8 mouse cellular contexts compared by ENCODE assay signal in the genomic region with DNA sequence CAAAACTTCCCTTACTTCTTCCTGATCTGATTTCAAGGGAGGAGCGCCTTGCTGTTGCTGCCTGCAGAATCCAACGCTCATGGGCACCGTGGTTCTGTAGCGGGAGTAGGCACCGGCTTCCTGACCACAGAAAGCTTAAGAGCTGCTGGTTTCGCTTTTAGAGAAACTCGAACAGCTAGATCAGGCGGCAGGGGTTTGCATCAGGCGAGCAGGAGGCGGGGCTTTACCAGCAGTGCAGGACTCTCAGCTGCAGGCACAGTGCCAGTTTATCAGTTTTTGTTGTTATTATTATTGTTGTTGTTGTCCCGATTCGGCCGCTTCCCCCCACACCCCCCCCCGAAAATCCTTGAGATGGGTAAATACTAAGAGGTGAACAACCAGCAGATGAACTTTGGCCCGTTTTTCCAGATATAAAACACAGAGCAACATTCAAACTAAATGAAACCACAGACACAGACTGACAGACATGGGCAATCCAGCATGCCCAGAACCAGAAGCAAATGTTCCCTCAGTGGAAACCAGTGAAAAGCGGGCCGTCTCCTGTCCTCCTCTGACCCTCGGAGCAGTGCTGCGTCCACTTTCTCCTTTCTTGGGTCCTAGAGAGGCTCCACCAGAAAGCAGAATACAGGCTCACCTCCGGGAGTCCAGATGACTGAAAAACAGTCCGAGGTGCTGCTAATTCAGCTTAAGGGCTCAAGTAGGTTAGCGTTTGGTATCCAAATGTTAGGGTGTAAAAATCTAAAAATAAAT. TPM values are rescaled to one million over a fixed set of nuclear protein-coding genes. Genes with fewer than 3 reads are reported as not detected.
DNase-seq lines count a peak whose midpoint lies in the region; ATAC-seq and TF ChIP-seq lines count a peak whose summit lies in the region.

TSS of gene Apobec1 (minus strand) at position 203 of the 750 bp plus-strand sequence.

- WGBS in embryonic facial prominence, embryonic 14.5 days = 5% methylated on average over 22 of the region's 22 CpGs
- WGBS in heart, adult 2 months = under 1% methylated on average over 22 of the region's 22 CpGs
- WGBS in limb, embryonic 13.5 days = 6% methylated on average over 22 of the region's 22 CpGs
- WGBS in midbrain, embryonic 15.5 days = 5% methylated on average over 22 of the region's 22 CpGs
- WGBS in spleen, adult 2 months = under 1% methylated on average over 22 of the region's 22 CpGs

- peak within 1 kb of the TSS; percentile 42 for H3K4me3 ChIP-seq in embryonic facial prominence, embryonic 14.5 days (ENCODE audit: low read depth, low read length)
- H3K4me3 ChIP-seq in heart, adult 2 months = peak within 1 kb of the TSS; percentile 58
- H3K4me3 ChIP-seq in limb, embryonic 13.5 days = peak within 1 kb of the TSS; percentile 49
- H3K4me3 ChIP-seq in midbrain, embryonic 15.5 days = peak within 1 kb of the TSS; percentile 32
- peak within 1 kb of the TSS; percentile 79 for H3K4me3 ChIP-seq in spleen, adult 2 months (ENCODE audit: extremely low read depth, insufficient read depth, insufficient read length)

- peak; percentile 74 for ATAC-seq in embryonic facial prominence, embryonic 14.5 days (ENCODE audit: low read depth)
- peak; percentile 81 for ATAC-seq in limb, embryonic 13.5 days (ENCODE audit: low FRiP score, low read depth)
- peak; percentile 77 for ATAC-seq in midbrain, embryonic 15.5 days (replicated peaks)

- TF ChIP-seq POLR2A in heart, adult 2 months (IDR thresholded peaks at IDR 0.05; ENCODE audit: insufficient read depth, low read depth, low read length) = peak; percentile 84
- TF ChIP-seq POLR2A in spleen, adult 2 months (IDR thresholded peaks at IDR 0.05; ENCODE audit: low read depth, low read length) = peak; percentile 57

- DNase-seq in 3134 (ENCODE audit: extremely low read depth, insufficient read length, low spot score) = peak; percentile 82
- DNase-seq in adrenal gland, postnatal 10 days = peak; percentile 82
- DNase-seq in embryonic facial prominence, embryonic 14.5 days (ENCODE audit: low spot score) = peak; percentile 93
- peak; percentile 81 to 88 for DNase-seq in heart, adult 2 months
- DNase-seq in kidney, adult 8-10 months = peak; percentile 78 to 82
- DNase-seq in spleen, adult 2 months (ENCODE audit: low read depth in 1 of 2, low spot score in 2 of 2) = peak; percentile 78 to 86

- no peaks in the 10 kb centered on the region for H3K27me3 ChIP-seq in embryonic facial prominence, embryonic 14.5 days (replicated peaks; ENCODE audit: control insufficient read depth, insufficient read depth, low read length)
- H3K27me3 ChIP-seq in heart, adult 2 months (ENCODE audit: control insufficient read depth, insufficient read depth, low read length) = no peaks in the 10 kb centered on the region
- H3K27me3 ChIP-seq in limb, embryonic 13.5 days = no peaks in the 10 kb centered on the region
- no peaks in the 10 kb centered on the region for H3K27me3 ChIP-seq in midbrain, embryonic 15.5 days (replicated peaks)
- no peaks in the 10 kb centered on the region for H3K27me3 ChIP-seq in spleen, adult 2 months (ENCODE audit: control insufficient read depth, insufficient read depth, low read length)

- H3K4me1 ChIP-seq in embryonic facial prominence, embryonic 14.5 days (ENCODE audit: control insufficient read depth, insufficient read depth, low read length) = no peaks in the 10 kb centered on the region
- H3K4me1 ChIP-seq in heart, adult 2 months (ENCODE audit: control insufficient read depth, insufficient read depth, low read length) = peaks cover 3% of the 10 kb centered on the region; the same call in 1 of the 2 replicates
- no peaks in the 10 kb centered on the region for H3K4me1 ChIP-seq in limb, embryonic 13.5 days
- 0 out of 2 replicates have a peak, but pooled peaks cover 6% of the 10 kb centered on the region for H3K4me1 ChIP-seq in midbrain, embryonic 15.5 days
- H3K4me1 ChIP-seq in spleen, adult 2 months (ENCODE audit: control insufficient read depth, insufficient read depth, insufficient read length) = peaks cover 14% of the 10 kb centered on the region

- TF ChIP-seq CTCF in heart, adult 2 months (IDR thresholded peaks at IDR 0.05) = no peak
- TF ChIP-seq CTCF in spleen, adult 2 months (IDR thresholded peaks at IDR 0.05; ENCODE audit: extremely low read depth, insufficient read depth, insufficient read length, insufficient replicate concordance) = no peak

- H3K9me3 ChIP-seq in embryonic facial prominence, embryonic 14.5 days (ENCODE audit: control insufficient read depth, low read length) = no peaks in the 10 kb centered on the region
- no peaks in the 10 kb centered on the region for H3K9me3 ChIP-seq in limb, embryonic 13.5 days
- H3K9me3 ChIP-seq in midbrain, embryonic 15.5 days = no peaks in the 10 kb centered on the region

- peak within 1 kb of the TSS; percentile 55 for H3K9ac ChIP-seq in embryonic facial prominence, embryonic 14.5 days (ENCODE audit: low read depth, low read length)
- peak within 1 kb of the TSS; percentile 61 for H3K9ac ChIP-seq in heart, adult 2 months (ENCODE audit: low read depth, low read length)
- H3K9ac ChIP-seq in limb, embryonic 13.5 days = peak within 1 kb of the TSS; percentile 67
- H3K9ac ChIP-seq in midbrain, embryonic 15.5 days = peak within 1 kb of the TSS; percentile 7; the same call in 1 of the 2 replicates

- H3K4me2 ChIP-seq in embryonic facial prominence, embryonic 14.5 days (ENCODE audit: low read depth, low read length) = peak within 1 kb of the TSS; percentile 65
- peak within 1 kb of the TSS; percentile 66 for H3K4me2 ChIP-seq in limb, embryonic 13.5 days (replicated peaks)
- peak within 1 kb of the TSS; percentile 55 for H3K4me2 ChIP-seq in midbrain, embryonic 15.5 days

- peak within 1 kb of the TSS; percentile 67; the same call in 1 of the 2 replicates for H3K27ac ChIP-seq in embryonic facial prominence, embryonic 14.5 days (replicated peaks; ENCODE audit: low read depth, low read length)
- H3K27ac ChIP-seq in heart, adult 2 months = peak within 1 kb of the TSS; percentile 90
- no peak within 1 kb of the TSS for H3K27ac ChIP-seq in limb, embryonic 13.5 days
- H3K27ac ChIP-seq in midbrain, embryonic 15.5 days = no peak within 1 kb of the TSS
- peak within 1 kb of the TSS; percentile 96 for H3K27ac ChIP-seq in spleen, adult 2 months (ENCODE audit: insufficient read depth, low read length)

- no peaks in the 10 kb centered on the region for H3K36me3 ChIP-seq in embryonic facial prominence, embryonic 14.5 days (ENCODE audit: control insufficient read depth, insufficient read depth, low read length)
- peaks cover 6% of the 10 kb centered on the region for H3K36me3 ChIP-seq in heart, adult 2 months (ENCODE audit: control insufficient read depth, insufficient read depth, low read length)
- H3K36me3 ChIP-seq in limb, embryonic 13.5 days = no peaks in the 10 kb centered on the region
- no peaks in the 10 kb centered on the region for H3K36me3 ChIP-seq in midbrain, embryonic 15.5 days (replicated peaks)
- H3K36me3 ChIP-seq in spleen, adult 2 months (ENCODE audit: control insufficient read depth, insufficient read depth, low read length) = peaks cover 1% of the 10 kb centered on the region; the same call in 1 of the 2 replicates

- intact Hi-C loops in heart, adult 2 months (cut with DNase I) = no loop called here

- no peaks in the 10 kb centered on the region for H3K79me2 ChIP-seq in heart, adult 2 months (replicated peaks; ENCODE audit: control insufficient read depth, insufficient read depth, low read length)

- peak; percentile 40; the same call in 1 of the 2 replicates for TF ChIP-seq EP300 in heart, adult 2 months (IDR thresholded peaks at IDR 0.05; ENCODE audit: insufficient read depth, low read depth, low read length)

RNA-seq across cellular contexts. Expression of gene Apobec1, which starts in this region (rescaled TPM):
- 10 to 100 TPM; 10.5 to 11.2 TPM for total RNA-seq in adrenal gland, postnatal 10 days (2021)
- 4.1 and 5.5 TPM in 2 replicates for polyA plus RNA-seq in embryonic facial prominence, embryonic 14.5 days (2014; fragmentation: Nextera tagmentation; extraction: Ambion mirVana)
- 1 to 10 TPM; 4.8 to 6.1 TPM for total RNA-seq in heart, adult 2 months (2021)
- 9.8 and 17.9 TPM in 2 replicates for polyA plus RNA-seq in heart, adult 2 months (2012; rRNA removed)
- polyA plus RNA-seq in limb, embryonic 13.5 days (2015; fragmentation: Nextera tagmentation; extraction: Ambion mirVana) = 2.4 and 3.7 TPM in 2 replicates
- polyA plus RNA-seq in midbrain, embryonic 15.5 days (2015; fragmentation: Nextera tagmentation; extraction: Ambion mirVana) = 1.5 and 2.2 TPM in 2 replicates
- 44.0 and 60.3 TPM in 2 replicates for polyA plus RNA-seq in spleen, adult 2 months (2012; rRNA removed)

Comparison
In these comparisons a context has a peak if more than half of its experiments do, and no peak if none do; other contexts are left out.
1. H3K27ac ChIP-seq: peak in embryonic facial prominence, embryonic 14.5 days (single experiment), heart, adult 2 months (single experiment) and spleen, adult 2 months (single experiment); none in limb, embryonic 13.5 days (single experiment) and midbrain, embryonic 15.5 days (single experiment).
2. H3K9ac ChIP-seq: peak in every context shown above with its lines; median percentile 67 in limb, embryonic 13.5 days; 61 in heart, adult 2 months; 55 in embryonic facial prominence, embryonic 14.5 days; 7 in midbrain, embryonic 15.5 days.
3. Peak in every context shown above with its lines, with median percentiles within 50 percentile points of each other: DNase-seq, ATAC-seq, H3K4me2 ChIP-seq and H3K4me3 ChIP-seq.